Mouse (Mus musculus) lung, postnatal 0 days (tissue): ENCODE results near the gene Rbm45. TPM values are rescaled to one million over a fixed set of nuclear protein-coding genes. Genes with fewer than 3 reads are reported as not detected.

ENCODE experiments used
- ATAC-seq: fragments of 200-750 bp; cut with Nextera tagmentation; 2 replicates; pipeline ENCODE4 v1.8.0; 2017; ENCODE audit warnings: moderate library complexity
- DNase-seq: peaks from one replicate; pipeline ENCODE4 v3.0.0-alpha.2; 2016; ENCODE audit warnings: low spot score
- H3K27ac ChIP-seq: fragments of 300-500 bp; sonication (generic); 2 replicates; pipeline ENCODE4 v1.5.1; 2014; ENCODE audit warnings: antibody characterized with exemption, mild to moderate bottlenecking, low read length, mixed read lengths
- H3K27me3 ChIP-seq: fragments of 300-500 bp; sonication (generic); replicated peaks from 2 replicates; pipeline ENCODE4 v1.6.1; 2014; ENCODE audit warnings: low read length, mixed read lengths; ENCODE audit not compliant: insufficient read depth
- H3K36me3 ChIP-seq: fragments of 300-500 bp; sonication (generic); 2 replicates; pipeline ENCODE4 v1.6.1; 2014; ENCODE audit warnings: low read length, mixed read lengths; ENCODE audit not compliant: insufficient read depth
- H3K4me1 ChIP-seq: fragments of 300-500 bp; sonication (generic); 2 replicates; pipeline ENCODE4 v1.6.1; 2014; ENCODE audit warnings: antibody characterized with exemption, low read depth, low read length, mixed read lengths; ENCODE audit not compliant: insufficient read depth
- H3K4me2 ChIP-seq: fragments of 300-500 bp; sonication (generic); replicated peaks from 2 replicates; pipeline ENCODE4 v1.6.1; 2014; ENCODE audit warnings: low read depth, mild to moderate bottlenecking, low read length, moderate library complexity, mixed read lengths
- H3K4me3 ChIP-seq: fragments of 300-500 bp; sonication (generic); 2 replicates; pipeline ENCODE4 v1.5.1; 2014; ENCODE audit warnings: low read depth, low read length
- H3K9ac ChIP-seq: fragments of 300-500 bp; sonication (generic); replicated peaks from 2 replicates; pipeline ENCODE4 v1.6.1; 2014; ENCODE audit warnings: low read depth, mild to moderate bottlenecking
- H3K9me3 ChIP-seq: fragments of 300-500 bp; sonication (generic); 2 replicates; pipeline ENCODE4 v1.6.1; 2016; ENCODE audit warnings: low read length, mixed read lengths
- CTCF ChIP-seq: IDR thresholded peaks from 2 replicates; pipeline ENCODE4 v1.5.1; 2016; ENCODE audit warnings: antibody characterized with exemption, mild to moderate bottlenecking
- EP300 ChIP-seq: IDR thresholded peaks from 2 replicates; pipeline ENCODE4 v1.6.1; 2016; ENCODE audit warnings: antibody characterized with exemption, mild to moderate bottlenecking, control low read depth
- WGBS: fragments of 180-500 bp; shearing (Covaris S2); extraction: QIAGEN DNeasy Blood & Tissue Kit; methylation state at CpG from one replicate; pipeline ENCODE4 v1.1.7; 2014; 5-methylcytosine and 5-hydroxymethylcytosine counted together
- polyA plus RNA-seq: library from polyadenylated mRNA; unstranded; fragments of >200 nt; fragmentation: Nextera tagmentation; extraction: Ambion mirVana; gene quantifications from 2 replicates; pipeline ENCODE4 v1.2.1, GENCODE M21; 2015

Gene Rbm45
- polyA plus RNA-seq, 1 experiment from 2014 or later = 12.7 TPM

- no peak for TF ChIP-seq CTCF
- TF ChIP-seq EP300 = no peak
- H3K9me3 ChIP-seq = no peaks in the 10 kb centered on the region
- H3K36me3 ChIP-seq = no peaks in the 10 kb centered on the region
- H3K4me2 ChIP-seq = no peak overlapping the region
- no peak overlapping the region for H3K9ac ChIP-seq
- WGBS = 64% methylated on average over 6 of the region's 6 CpGs
- H3K4me3 ChIP-seq = no peak overlapping the region
- ATAC-seq (no peak), DNase-seq (no peak)
- no peaks in the 10 kb centered on the region for H3K27me3 ChIP-seq
- no peak overlapping the region for H3K27ac ChIP-seq
- H3K4me1 ChIP-seq = no peaks in the 10 kb centered on the region
Observed at GRCm38 (mm10) chr2:76421411-76421924, 51.7 kb downstream of the Rbm45 start.

- Histone ChIP-seq H3K27me3 (no peaks in the 10 kb centered on the region), H3K9me3 (no peaks in the 10 kb centered on the region), H3K27ac (no peak overlapping the region), H3K4me3 (no peak overlapping the region), H3K9ac (no peak overlapping the region), H3K4me1 (no peaks in the 10 kb centered on the region), H3K36me3 (no peaks in the 10 kb centered on the region), H3K4me2 (no peak overlapping the region)
- ATAC-seq (no peak; the same call in 1 of the 2 replicates), DNase-seq (peak; percentile 55)
- TF ChIP-seq EP300 (no peak), CTCF (no peak)
- WGBS = 43% methylated on average over 3 of the region's 3 CpGs
Observed at GRCm38 (mm10) chr2:76426816-76427215, 57.0 kb downstream of the Rbm45 start.

GRCm38 (mm10) chr2:76429318-76429717, 59.5 kb downstream of the Rbm45 start:
- H3K27ac ChIP-seq = no peak overlapping the region
- H3K9me3 ChIP-seq = no peaks in the 10 kb centered on the region
- no peak for DNase-seq
- whole genome bisulfite sequencing = 52% methylated on average over 3 of the region's 3 CpGs
- no peak for TF ChIP-seq CTCF
- no peak for TF ChIP-seq EP300
- no peak for ATAC-seq
- H3K9ac ChIP-seq = no peak overlapping the region
- H3K36me3 ChIP-seq = no peaks in the 10 kb centered on the region
- no peak overlapping the region for H3K4me2 ChIP-seq
- H3K4me1 ChIP-seq = no peaks in the 10 kb centered on the region
- H3K27me3 ChIP-seq = no peaks in the 10 kb centered on the region
- no peak overlapping the region for H3K4me3 ChIP-seq

- TF ChIP-seq EP300 (no peak), CTCF (no peak)
- Histone ChIP-seq H3K27me3 (no peaks in the 10 kb centered on the region), H3K27ac (no peak overlapping the region), H3K4me1 (no peaks in the 10 kb centered on the region), H3K9ac (no peak overlapping the region), H3K9me3 (no peaks in the 10 kb centered on the region), H3K4me2 (no peak overlapping the region), H3K36me3 (no peaks in the 10 kb centered on the region), H3K4me3 (no peak overlapping the region)
- DNase-seq = no peak
- 82% methylated on average over 5 of the region's 5 CpGs for WGBS
- ATAC-seq = no peak
Observed at GRCm38 (mm10) chr2:76429855-76430254, 60.1 kb downstream of the Rbm45 start.

- DNase-seq (no peak), ATAC-seq (no peak)
- Histone ChIP-seq H3K4me1 (no peaks in the 10 kb centered on the region), H3K4me3 (no peak overlapping the region), H3K36me3 (no peaks in the 10 kb centered on the region), H3K9me3 (no peaks in the 10 kb centered on the region), H3K27me3 (no peaks in the 10 kb centered on the region), H3K4me2 (no peak overlapping the region), H3K27ac (no peak overlapping the region), H3K9ac (no peak overlapping the region)
- no peak for TF ChIP-seq EP300
- TF ChIP-seq CTCF = no peak
- WGBS = 80% methylated on average over 3 of the region's 3 CpGs
Observed at GRCm38 (mm10) chr2:76430539-76430938, 60.8 kb downstream of the Rbm45 start.

Other genes starting within 250 kb of the Rbm45 start
- gene Pde11a, start 31.2 kb upstream of the Rbm45 start, polyA plus RNA-seq = 0.16 TPM in 1 of 2 replicates, not detected in the other
- not detected in 2 replicates for gene Cyct, start 9.5 kb upstream of the Rbm45 start, polyA plus RNA-seq
- gene Osbpl6, start 36.5 kb downstream of the Rbm45 start, polyA plus RNA-seq = 46.7 and 60.1 TPM in 2 replicates